Mouse (Mus musculus): ENCODE results near the gene Tmprss9.

Gene Tmprss9

DNA sequence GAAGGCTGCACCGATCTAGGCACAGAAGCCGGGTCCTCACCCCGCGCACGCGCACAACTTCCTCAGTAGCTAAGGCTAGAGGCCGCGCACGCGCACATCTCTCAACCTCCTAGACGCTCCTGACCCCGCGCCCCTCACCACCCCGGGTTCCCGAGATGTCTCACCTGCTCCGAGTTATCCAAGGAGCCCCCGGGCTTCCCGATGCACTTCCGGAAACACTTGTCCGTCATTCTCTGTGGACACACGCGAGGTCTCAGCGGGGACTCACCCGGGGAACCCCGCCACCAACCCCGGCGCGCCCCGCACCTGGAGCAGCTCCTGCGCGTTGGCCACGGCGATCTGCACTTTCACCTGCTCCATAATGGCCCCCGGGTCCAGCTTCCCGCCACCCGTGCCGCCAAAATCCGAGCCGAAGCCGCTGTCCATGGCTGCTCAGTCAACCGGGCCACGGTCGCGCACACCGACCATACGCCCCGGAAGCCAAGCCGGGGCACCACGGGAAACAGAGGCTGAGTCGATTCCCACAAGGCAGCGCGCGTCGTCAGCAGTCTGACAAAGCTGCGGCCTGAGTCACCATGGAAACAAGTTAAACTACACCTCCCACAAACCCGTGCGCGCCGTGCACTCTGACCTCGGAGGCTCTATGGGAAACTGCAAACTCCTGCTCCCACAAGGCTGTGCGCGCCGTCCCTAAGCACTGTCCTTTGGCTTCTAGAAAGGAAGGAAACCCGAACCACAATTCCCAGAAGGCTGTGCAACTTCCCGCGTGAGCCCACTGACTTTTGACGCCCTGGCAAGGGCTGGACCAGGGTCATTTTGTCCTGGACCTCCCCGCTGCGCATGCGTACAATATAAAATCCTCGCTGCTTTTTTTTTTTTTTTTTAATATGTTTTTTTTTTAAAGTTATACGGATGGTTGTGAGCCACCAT is 28.9 kb downstream of the Tmprss9 start, which contains the start of gene Timm13:
Gene Timm13, minus strand, starts transcription at position 652 of the 930 bp plus-strand sequence.
- Histone ChIP-seq H3K27me3 (ENCODE audit: insufficient read depth, low read length) (no peaks in the 10 kb centered on the region), H3K4me1 (replicated peaks; ENCODE audit: low read depth, low read length) (peaks cover 79% of the 10 kb centered on the region), H3K4me3 (replicated peaks; ENCODE audit: low read length) (peak within 1 kb of the TSS; percentile 98), H3K36me3 (ENCODE audit: insufficient read depth, low read length) (peaks cover 67% of the 10 kb centered on the region), H3K9me3 (ENCODE audit: low read length) (no peaks in the 10 kb centered on the region)
- TF ChIP-seq NANOG (IDR thresholded peaks at IDR 0.05; ENCODE audit: borderline replicate concordance, low read length), result no peak
- TF ChIP-seq CTCF (conservative IDR thresholded peaks at IDR 0.05; ENCODE audit: low read length), result no peak
- no peak for TF ChIP-seq POU5F1 (IDR thresholded peaks at IDR 0.05; ENCODE audit: borderline replicate concordance, low read length)

DNA sequence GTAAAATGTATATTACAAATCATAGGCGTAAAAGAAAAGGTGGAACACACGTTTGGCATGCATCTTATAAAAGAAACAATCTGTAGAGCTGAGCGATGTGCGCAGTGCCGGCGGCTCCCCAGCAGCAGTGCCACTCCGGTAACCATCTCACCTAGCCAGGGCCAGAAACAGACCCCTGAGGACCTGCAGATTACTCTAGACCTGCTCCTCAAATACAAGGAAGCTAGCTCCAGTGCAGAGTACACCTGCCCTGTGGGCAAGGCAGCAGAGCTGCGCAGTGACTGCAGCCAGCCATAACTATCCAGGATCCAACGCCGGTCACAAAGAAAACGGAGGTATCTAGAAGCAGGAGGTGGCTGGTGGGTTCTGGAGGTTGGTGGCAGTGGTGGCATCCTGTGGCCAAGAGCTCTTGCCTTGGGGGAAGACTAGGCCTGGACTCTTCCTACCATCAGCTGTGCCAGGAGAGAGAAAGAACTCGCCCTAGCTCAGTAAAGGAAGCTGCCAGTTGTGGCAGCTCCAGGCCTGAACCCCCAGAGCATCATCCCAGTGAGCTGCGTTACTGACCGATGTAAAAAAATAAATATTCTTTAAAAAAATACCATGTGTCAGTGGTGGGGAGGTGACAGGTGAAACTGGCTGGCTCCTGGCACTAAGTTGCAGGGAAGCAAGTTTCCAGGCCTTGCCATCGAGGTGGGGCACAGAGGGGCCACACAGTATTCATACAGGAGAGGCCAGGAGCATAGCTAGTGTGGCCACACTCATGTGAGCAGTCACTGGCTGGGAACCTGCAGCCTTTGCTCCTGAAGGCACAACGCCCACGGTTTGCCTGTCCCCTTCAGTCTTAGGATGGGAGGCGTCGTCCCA is 30.0 kb downstream of the Tmprss9 start:
- H3K4me1 ChIP-seq (replicated peaks; ENCODE audit: low read depth, low read length), result peaks cover 78% of the 10 kb centered on the region
- H3K27me3 ChIP-seq (ENCODE audit: insufficient read depth, low read length), result no peaks in the 10 kb centered on the region
- H3K36me3 ChIP-seq (ENCODE audit: insufficient read depth, low read length), result peaks cover 77% of the 10 kb centered on the region
- no peak for TF ChIP-seq CTCF (conservative IDR thresholded peaks at IDR 0.05; ENCODE audit: low read length)
- TF ChIP-seq NANOG (IDR thresholded peaks at IDR 0.05; ENCODE audit: borderline replicate concordance, low read length), result no peak
- TF ChIP-seq POU5F1 (IDR thresholded peaks at IDR 0.05; ENCODE audit: borderline replicate concordance, low read length), result no peak
- H3K9me3 ChIP-seq (ENCODE audit: low read length), result no peaks in the 10 kb centered on the region
- H3K4me3 ChIP-seq (replicated peaks; ENCODE audit: low read length), result no peak overlapping the region

DNA sequence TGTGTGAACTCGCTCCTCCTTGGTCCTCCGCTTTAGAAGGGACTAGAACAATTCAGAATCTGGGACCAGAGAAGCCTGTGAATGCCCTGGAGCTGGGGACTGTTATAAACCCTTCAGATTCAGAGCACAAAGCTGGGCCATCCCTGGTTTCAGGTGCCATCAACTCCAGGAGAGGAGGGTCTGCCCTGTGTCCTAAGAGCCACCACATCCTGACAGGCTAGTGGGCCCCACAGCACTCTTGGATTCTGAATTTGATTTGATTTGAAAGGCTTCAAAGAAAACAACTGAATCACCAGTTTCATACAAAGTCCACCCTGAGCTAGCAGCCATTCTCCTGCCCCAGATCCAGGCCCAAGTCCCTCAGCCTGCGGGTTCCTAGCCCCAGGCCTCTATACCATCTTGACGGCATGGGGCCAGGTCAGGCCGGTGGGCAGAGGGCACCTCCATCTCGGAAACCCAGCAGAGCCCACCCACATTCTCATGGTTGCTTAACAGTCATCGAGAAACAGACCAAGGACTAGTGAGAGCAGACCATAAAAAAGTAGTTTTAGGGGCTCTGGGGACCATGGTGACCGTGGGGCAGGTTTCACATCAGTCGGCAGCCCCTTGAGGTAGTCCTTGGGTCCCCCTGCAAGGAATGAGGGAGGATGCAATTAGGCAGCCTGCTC is 30.8 kb downstream of the Tmprss9 start:
- Histone ChIP-seq H3K9me3 (ENCODE audit: low read length) (no peaks in the 10 kb centered on the region), H3K4me3 (replicated peaks; ENCODE audit: low read length) (no peak overlapping the region), H3K4me1 (replicated peaks; ENCODE audit: low read depth, low read length) (peaks cover 75% of the 10 kb centered on the region), H3K36me3 (ENCODE audit: insufficient read depth, low read length) (peaks cover 81% of the 10 kb centered on the region), H3K27me3 (ENCODE audit: insufficient read depth, low read length) (no peaks in the 10 kb centered on the region)
- TF ChIP-seq NANOG (IDR thresholded peaks at IDR 0.05; ENCODE audit: borderline replicate concordance, low read length) (no peak), CTCF (conservative IDR thresholded peaks at IDR 0.05; ENCODE audit: low read length) (no peak), POU5F1 (IDR thresholded peaks at IDR 0.05; ENCODE audit: borderline replicate concordance, low read length) (no peak)

DNA sequence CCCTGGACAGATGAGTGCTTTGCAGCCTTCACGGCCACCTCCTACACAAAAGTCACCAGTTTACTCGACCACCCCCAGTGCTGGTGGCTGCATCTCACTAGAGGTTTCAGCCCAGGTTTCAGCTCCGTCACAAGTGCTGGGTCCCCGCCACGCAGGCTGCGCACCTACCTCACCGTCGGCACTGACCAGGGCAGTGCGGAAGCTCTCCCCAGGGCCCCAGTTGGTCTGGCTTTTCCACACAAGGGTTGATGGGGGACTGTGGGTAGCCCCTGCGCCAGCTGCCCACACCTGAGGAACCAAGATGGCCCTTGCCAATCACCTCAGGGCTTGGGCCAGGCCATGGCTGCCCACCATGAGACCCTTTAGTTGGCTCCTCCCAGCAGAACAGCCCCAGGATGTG is 31.6 kb downstream of the Tmprss9 start:
- H3K27me3 ChIP-seq (ENCODE audit: insufficient read depth, low read length), result no peaks in the 10 kb centered on the region
- peaks cover 86% of the 10 kb centered on the region for H3K36me3 ChIP-seq (ENCODE audit: insufficient read depth, low read length)
- TF ChIP-seq CTCF (conservative IDR thresholded peaks at IDR 0.05; ENCODE audit: low read length), result no peak
- no peak for TF ChIP-seq POU5F1 (IDR thresholded peaks at IDR 0.05; ENCODE audit: borderline replicate concordance, low read length)
- no peaks in the 10 kb centered on the region for H3K9me3 ChIP-seq (ENCODE audit: low read length)
- H3K4me1 ChIP-seq (replicated peaks; ENCODE audit: low read depth, low read length), result peaks cover 76% of the 10 kb centered on the region
- H3K4me3 ChIP-seq (replicated peaks; ENCODE audit: low read length), result no peak overlapping the region

DNA sequence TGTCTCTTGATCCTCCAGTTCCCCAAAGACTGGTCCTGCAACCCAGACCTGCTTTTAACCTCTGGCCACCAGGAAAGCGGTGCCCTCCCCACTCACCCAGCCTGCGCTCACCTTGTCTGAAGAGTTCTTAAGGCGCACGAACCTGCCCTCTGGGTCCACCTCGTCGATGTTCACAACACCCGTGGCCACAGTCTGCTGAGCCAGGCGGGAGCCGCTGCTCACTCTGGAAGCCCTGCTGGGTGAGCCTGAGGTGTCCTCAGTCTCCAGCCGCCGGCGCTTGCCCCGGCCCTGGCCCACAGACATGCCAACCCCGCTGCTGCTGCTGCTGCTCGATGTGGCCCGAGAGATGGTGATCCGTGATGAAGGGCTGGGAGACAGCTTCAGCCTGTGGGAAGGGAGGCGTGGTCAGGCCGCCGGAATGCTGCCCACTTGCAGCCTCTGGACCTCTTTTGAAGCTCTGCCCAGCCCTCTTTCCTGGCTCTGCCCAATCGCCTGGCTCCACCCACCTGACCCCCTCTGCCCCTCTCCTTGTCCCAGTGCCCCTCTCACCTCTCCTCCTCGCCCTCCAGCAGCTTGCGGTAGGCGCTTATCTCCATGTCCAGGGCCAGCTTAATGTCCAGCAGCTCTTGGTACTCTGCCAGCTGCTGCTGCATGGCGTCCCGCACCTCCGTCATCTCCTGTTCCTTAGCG is 32.5 kb downstream of the Tmprss9 start:
- no peaks in the 10 kb centered on the region for H3K27me3 ChIP-seq (ENCODE audit: insufficient read depth, low read length)

DNA sequence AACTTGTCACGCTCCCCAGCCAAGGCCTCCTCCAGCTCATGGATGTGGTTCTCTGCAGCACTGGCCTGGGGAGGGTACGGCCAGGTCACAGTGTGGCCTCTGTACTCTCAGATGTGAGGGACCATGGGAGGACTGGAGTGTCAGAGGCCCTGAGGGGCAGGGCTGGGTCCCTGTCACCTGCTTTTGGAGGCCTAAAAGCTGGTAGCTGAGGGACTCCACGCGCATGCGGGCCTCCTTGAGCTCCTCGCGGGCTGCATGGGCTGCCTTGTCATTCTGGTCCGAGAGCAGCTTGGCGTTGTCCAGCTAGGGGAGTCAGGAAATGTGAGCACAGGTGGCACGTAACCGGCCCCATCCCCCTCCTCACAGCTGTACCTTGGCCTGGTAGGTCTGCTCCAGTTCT is 33.1 kb downstream of the Tmprss9 start:
- Histone ChIP-seq H3K4me3 (replicated peaks; ENCODE audit: low read length) (peak overlapping the region; percentile 54), H3K9me3 (ENCODE audit: low read length) (no peaks in the 10 kb centered on the region)
- TF ChIP-seq CTCF (conservative IDR thresholded peaks at IDR 0.05; ENCODE audit: low read length) (no peak), POU5F1 (IDR thresholded peaks at IDR 0.05; ENCODE audit: borderline replicate concordance, low read length) (no peak), NANOG (IDR thresholded peaks at IDR 0.05; ENCODE audit: borderline replicate concordance, low read length) (no peak)

More for the DNA sequence above, 32.5 kb downstream of the Tmprss9 start:
- Histone ChIP-seq H3K4me3 (replicated peaks; ENCODE audit: low read length) (peak overlapping the region; percentile 54), H3K4me1 (replicated peaks; ENCODE audit: low read depth, low read length) (peaks cover 76% of the 10 kb centered on the region), H3K36me3 (ENCODE audit: insufficient read depth, low read length) (peaks cover 86% of the 10 kb centered on the region), H3K9me3 (ENCODE audit: low read length) (no peaks in the 10 kb centered on the region)
- TF ChIP-seq NANOG (IDR thresholded peaks at IDR 0.05; ENCODE audit: borderline replicate concordance, low read length), result no peak
- TF ChIP-seq CTCF (conservative IDR thresholded peaks at IDR 0.05; ENCODE audit: low read length), result no peak
- no peak for TF ChIP-seq POU5F1 (IDR thresholded peaks at IDR 0.05; ENCODE audit: borderline replicate concordance, low read length)

DNA sequence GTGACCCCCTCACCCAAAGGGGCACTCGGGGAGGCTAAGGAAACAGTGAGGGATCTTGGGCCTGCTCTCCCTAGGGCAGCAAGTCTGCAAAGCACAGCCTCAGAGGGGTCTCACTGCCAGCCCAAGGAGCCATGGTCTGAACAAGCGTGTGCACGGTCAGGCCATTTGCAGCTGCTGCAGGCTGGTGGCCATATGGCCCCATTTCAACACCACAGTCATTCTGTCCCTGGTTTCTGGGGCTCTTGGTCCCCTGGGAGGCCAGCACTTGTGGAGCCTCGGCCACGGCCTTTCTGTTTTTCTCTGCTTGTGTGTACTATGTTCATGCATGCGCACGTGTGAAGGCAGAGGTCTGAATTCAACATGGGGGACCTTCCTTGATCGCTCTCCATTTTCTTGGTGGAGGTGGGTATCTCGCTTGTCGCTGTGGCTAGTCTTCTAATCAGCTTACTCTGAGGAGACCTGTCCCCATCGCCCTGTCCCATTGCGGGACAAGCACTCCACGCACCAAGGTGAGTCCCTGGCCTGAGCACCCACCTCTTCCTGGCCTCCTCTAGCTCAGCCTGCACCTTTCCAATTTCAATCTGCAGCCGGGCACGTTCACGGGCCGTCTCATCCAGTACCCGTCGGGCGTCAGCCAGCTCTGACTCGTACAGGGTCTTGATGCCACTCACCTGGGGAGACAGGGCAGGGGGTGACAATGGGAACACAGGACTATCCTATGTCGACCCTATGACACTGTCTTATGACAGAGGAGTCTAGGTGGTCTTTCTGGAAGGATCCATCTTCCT is 37.9 kb downstream of the Tmprss9 start:
- TF ChIP-seq NANOG (IDR thresholded peaks at IDR 0.05; ENCODE audit: borderline replicate concordance, low read length) (no peak), CTCF (conservative IDR thresholded peaks at IDR 0.05; ENCODE audit: low read length) (no peak), POU5F1 (IDR thresholded peaks at IDR 0.05; ENCODE audit: borderline replicate concordance, low read length) (no peak)
- H3K4me1 ChIP-seq (replicated peaks; ENCODE audit: low read depth, low read length), result peaks cover 65% of the 10 kb centered on the region
- H3K4me3 ChIP-seq (replicated peaks; ENCODE audit: low read length), result no peak overlapping the region
- H3K9me3 ChIP-seq (ENCODE audit: low read length), result no peaks in the 10 kb centered on the region
- H3K27me3 ChIP-seq (ENCODE audit: insufficient read depth, low read length), result no peaks in the 10 kb centered on the region
- H3K36me3 ChIP-seq (ENCODE audit: insufficient read depth, low read length), result peaks cover 94% of the 10 kb centered on the region

More for the DNA sequence above, 33.1 kb downstream of the Tmprss9 start:
- Histone ChIP-seq H3K4me1 (replicated peaks; ENCODE audit: low read depth, low read length) (peaks cover 74% of the 10 kb centered on the region), H3K27me3 (ENCODE audit: insufficient read depth, low read length) (no peaks in the 10 kb centered on the region), H3K36me3 (ENCODE audit: insufficient read depth, low read length) (peaks cover 86% of the 10 kb centered on the region)
